Mouse (Mus musculus) central nervous system, embryonic 18 days (tissue): ENCODE results near the gene Lpar3. TPM values are rescaled to one million over a fixed set of nuclear protein-coding genes. Genes with fewer than 3 reads are reported as not detected.

Experiments used
- polyA plus RNA-seq: library from polyadenylated mRNA; depleted of rRNA; stranded (reverse); fragments of >200 nt; gene quantifications from 2 replicates; pipeline ENCODE4 v1.2.3, GENCODE M21; 2012; rRNA removed

Lpar3 gene
- polyA plus RNA-seq: 0.75 and 0.83 TPM in 2 replicates

DNA sequence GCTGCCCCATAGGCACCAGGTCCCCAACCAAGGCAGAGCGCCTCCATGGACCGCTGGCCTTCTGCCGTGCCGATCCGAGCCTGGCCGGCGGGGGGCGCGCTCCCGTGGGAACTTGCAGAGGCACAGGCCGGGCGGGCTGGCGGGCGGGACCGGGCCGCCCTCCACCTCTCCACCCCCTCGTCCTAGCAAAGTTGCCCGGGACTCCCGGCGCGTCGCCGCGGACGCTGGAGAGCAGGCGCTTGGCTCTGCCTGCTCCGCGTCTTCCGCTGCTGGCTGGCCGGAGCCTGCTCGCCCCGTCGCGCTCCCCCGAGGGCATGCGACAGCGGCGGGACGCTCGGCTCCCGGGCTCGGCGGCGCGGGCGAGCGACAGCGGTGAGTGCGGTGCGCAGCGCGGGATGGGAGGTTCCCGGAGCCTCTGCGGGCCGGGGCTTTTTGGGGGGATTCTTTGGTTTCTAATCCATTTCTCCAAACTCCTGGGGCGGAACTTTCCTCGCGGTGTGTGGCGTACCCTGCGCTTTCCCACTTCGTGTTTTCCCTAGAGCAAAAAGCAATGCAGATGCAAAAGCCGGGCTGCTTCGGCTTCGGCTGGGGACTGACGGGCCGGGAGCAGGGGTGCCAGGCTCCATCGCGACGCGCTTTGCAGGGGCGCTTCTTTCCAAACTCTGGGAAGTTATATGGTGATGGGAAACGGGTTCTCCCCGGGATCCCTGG, at the start of gene Lpar3:
TSS of gene Lpar3 (plus strand) at position 188 of the 711 bp plus-strand sequence.

Other genes with a start within 250 kb of the Lpar3 start
- 2.7 and 3.1 TPM in 2 replicates for gene Syde2, start 233.1 kb upstream of the Lpar3 start, polyA plus RNA-seq
- 1.3 and 1.6 TPM in 2 replicates for gene Wdr63, start 112.8 kb upstream of the Lpar3 start, polyA plus RNA-seq
- gene Mcoln3, start 103.5 kb upstream of the Lpar3 start, polyA plus RNA-seq: 0.18 and 0.63 TPM in 2 replicates
- gene Mcoln2, start 71.1 kb upstream of the Lpar3 start, polyA plus RNA-seq: 0.04 and 0.05 TPM in 2 replicates
- gene Ssx2ip, start 183.7 kb downstream of the Lpar3 start, polyA plus RNA-seq: 16.3 TPM in 2 replicates
- 2.2 and 2.7 TPM in 2 replicates for gene Ctbs, start 228.8 kb downstream of the Lpar3 start, polyA plus RNA-seq